Mouse (Mus musculus) forebrain, embryonic 14.5 days (tissue): ENCODE measurements around the gene Rho. TPM values are rescaled to one million over a fixed set of nuclear protein-coding genes. Genes with fewer than 3 reads are reported as not detected.

Source experiments
- ATAC-seq: fragments of 200-750 bp; cut with Nextera tagmentation; 2 replicates; pipeline ENCODE4 v1.8.0; 2017; ENCODE audit warnings: mild to moderate bottlenecking, moderate library complexity
- DNase-seq: peaks from one replicate; pipeline ENCODE4 v3.0.0-alpha.2; 2015; ENCODE audit warnings: low spot score
- H3K27ac ChIP-seq: fragments of 300-500 bp; sonication (generic); 2 replicates; pipeline ENCODE4 v1.5.1; 2014; ENCODE audit warnings: low read depth, mild to moderate bottlenecking, control low read depth, low read length, moderate library complexity
- H3K27me3 ChIP-seq: fragments of 300-500 bp; sonication (generic); replicated peaks from 2 replicates; pipeline ENCODE4 v1.6.1; 2014; ENCODE audit warnings: low read length, control low read depth, mixed read lengths; ENCODE audit not compliant: control insufficient read depth, insufficient read depth
- H3K36me3 ChIP-seq: fragments of 300-500 bp; sonication (generic); 2 replicates; pipeline ENCODE4 v1.6.1; 2014; ENCODE audit warnings: low read length, control low read depth; ENCODE audit not compliant: control insufficient read depth, insufficient read depth
- H3K4me1 ChIP-seq: fragments of 300-500 bp; sonication (generic); 2 replicates; pipeline ENCODE4 v1.6.1; 2014; ENCODE audit warnings: antibody characterized with exemption, low read length, control low read depth; ENCODE audit not compliant: control insufficient read depth, insufficient read depth
- H3K4me2 ChIP-seq: fragments of 300-500 bp; sonication (generic); 2 replicates; pipeline ENCODE4 v1.6.1; 2014; ENCODE audit warnings: mild to moderate bottlenecking, control low read depth, low read length
- H3K4me3 ChIP-seq: fragments of 300-500 bp; sonication (generic); 2 replicates; pipeline ENCODE4 v1.5.1; 2014; ENCODE audit warnings: low read depth, low read length, control low read depth
- H3K9ac ChIP-seq: fragments of 300-500 bp; sonication (generic); 2 replicates; pipeline ENCODE4 v1.6.1; 2014; ENCODE audit warnings: mild to moderate bottlenecking, low read length, control low read depth, moderate library complexity
- H3K9me3 ChIP-seq: fragments of 300-500 bp; sonication (generic); replicated peaks from 2 replicates; pipeline ENCODE4 v1.6.1; 2016; ENCODE audit warnings: low read length, control low read depth, mixed read lengths; ENCODE audit not compliant: control insufficient read depth
- WGBS: fragments of 180-500 bp; shearing (Covaris S2); extraction: QIAGEN DNeasy Blood & Tissue Kit; methylation state at CpG from one replicate; pipeline ENCODE4 v1.1.7; 2014; 5-methylcytosine and 5-hydroxymethylcytosine counted together
- polyA plus RNA-seq: library from polyadenylated mRNA; unstranded; fragments of >200 nt; fragmentation: Nextera tagmentation; extraction: Ambion mirVana; gene quantifications from 2 replicates; pipeline ENCODE4 v1.2.1, GENCODE M21; 2014

The Rho gene
- polyA plus RNA-seq = 0.19 and 0.30 TPM in 2 replicates

GRCm38 (mm10) chr6:115931639-115932038 is at the start of gene Rho:
Gene Rho, plus strand, starts transcription at chr6:115931748.
- no peaks in the 10 kb centered on the region for H3K36me3 ChIP-seq
- no peak within 1 kb of the TSS for H3K4me2 ChIP-seq
- ATAC-seq (no peak), DNase-seq (no peak)
- no peaks in the 10 kb centered on the region for H3K27me3 ChIP-seq
- WGBS = 86% methylated on average over 14 of the region's 14 CpGs
- no peaks in the 10 kb centered on the region for H3K9me3 ChIP-seq
- H3K4me3 ChIP-seq = no peak within 1 kb of the TSS
- no peak within 1 kb of the TSS for H3K9ac ChIP-seq
- H3K4me1 ChIP-seq = peaks cover 13% of the 10 kb centered on the region
- H3K27ac ChIP-seq = no peak within 1 kb of the TSS

GRCm38 (mm10) chr6:115884018-115884417 is 47.5 kb upstream of the Rho start:
- no peak overlapping the region for H3K9ac ChIP-seq
- H3K4me2 ChIP-seq = no peak overlapping the region
- DNase-seq = no peak
- no peaks in the 10 kb centered on the region for H3K27me3 ChIP-seq
- ATAC-seq = no peak
- H3K4me1 ChIP-seq = no peaks in the 10 kb centered on the region
- H3K27ac ChIP-seq = no peak overlapping the region
- no peak overlapping the region for H3K4me3 ChIP-seq
- no peaks in the 10 kb centered on the region for H3K9me3 ChIP-seq
- H3K36me3 ChIP-seq = peaks cover 46% of the 10 kb centered on the region

GRCm38 (mm10) chr6:115886894-115887293 is 44.7 kb upstream of the Rho start:
- ATAC-seq (no peak), DNase-seq (no peak)
- Histone ChIP-seq H3K4me3 (no peak overlapping the region), H3K27ac (no peak overlapping the region), H3K36me3 (peaks cover 38% of the 10 kb centered on the region), H3K4me1 (peaks cover 13% of the 10 kb centered on the region), H3K4me2 (no peak overlapping the region), H3K27me3 (no peaks in the 10 kb centered on the region), H3K9me3 (no peaks in the 10 kb centered on the region), H3K9ac (no peak overlapping the region)
- 75% methylated on average over 4 of the region's 4 CpGs for WGBS

GRCm38 (mm10) chr6:115888296-115888695 is 43.3 kb upstream of the Rho start:
- ATAC-seq = no peak
- H3K27ac ChIP-seq = no peak overlapping the region
- peak; percentile 24 for DNase-seq
- no peaks in the 10 kb centered on the region for H3K27me3 ChIP-seq
- peaks cover 20% of the 10 kb centered on the region for H3K4me1 ChIP-seq
- no peak overlapping the region for H3K4me3 ChIP-seq
- H3K4me2 ChIP-seq = no peak overlapping the region
- H3K9me3 ChIP-seq = no peaks in the 10 kb centered on the region
- H3K36me3 ChIP-seq = peaks cover 33% of the 10 kb centered on the region
- no peak overlapping the region for H3K9ac ChIP-seq
- 94% methylated on average over 3 of the region's 3 CpGs for WGBS

- Histone ChIP-seq H3K4me3 (no peak overlapping the region), H3K27me3 (no peaks in the 10 kb centered on the region), H3K9ac (peak overlapping the region; percentile 25; the same call in 1 of the 2 replicates), H3K4me1 (peaks cover 20% of the 10 kb centered on the region), H3K4me2 (no peak overlapping the region), H3K27ac (peak overlapping the region; percentile 88), H3K9me3 (no peaks in the 10 kb centered on the region), H3K36me3 (peaks cover 35% of the 10 kb centered on the region)
- no peak for DNase-seq
- ATAC-seq = no peak
- 80% methylated on average over 8 of the region's 8 CpGs for WGBS
Observed at GRCm38 (mm10) chr6:115890601-115891000, 40.9 kb upstream of the Rho start.

GRCm38 (mm10) chr6:115891061-115891460 is 40.5 kb upstream of the Rho start:
- Histone ChIP-seq H3K4me3 (no peak overlapping the region), H3K4me1 (peaks cover 20% of the 10 kb centered on the region), H3K4me2 (peak overlapping the region; percentile 23; the same call in 1 of the 2 replicates), H3K27ac (peak overlapping the region; percentile 88), H3K9ac (no peak overlapping the region), H3K9me3 (no peaks in the 10 kb centered on the region), H3K27me3 (no peaks in the 10 kb centered on the region), H3K36me3 (peaks cover 33% of the 10 kb centered on the region)
- DNase-seq (peak; percentile 52), ATAC-seq (peak; percentile 66)
- WGBS = 68% methylated on average over 6 of the region's 6 CpGs

- H3K9ac ChIP-seq = no peak overlapping the region
- peak; percentile 81 for ATAC-seq
- H3K4me2 ChIP-seq = peak overlapping the region; percentile 23; the same call in 1 of the 2 replicates
- peaks cover 20% of the 10 kb centered on the region for H3K4me1 ChIP-seq
- WGBS = 17% methylated on average over 8 of the region's 8 CpGs
- peaks cover 37% of the 10 kb centered on the region for H3K36me3 ChIP-seq
- H3K27me3 ChIP-seq = no peaks in the 10 kb centered on the region
- H3K27ac ChIP-seq = peak overlapping the region; percentile 88
- H3K9me3 ChIP-seq = no peaks in the 10 kb centered on the region
- no peak overlapping the region for H3K4me3 ChIP-seq
- DNase-seq = peak; percentile 91
Observed at GRCm38 (mm10) chr6:115891497-115892061, 40.0 kb upstream of the Rho start.

GRCm38 (mm10) chr6:115892363-115892762 is 39.2 kb upstream of the Rho start:
- WGBS = 37% methylated on average over 3 of the region's 3 CpGs
- no peak for DNase-seq
- H3K27ac ChIP-seq = peak overlapping the region; percentile 88
- H3K9me3 ChIP-seq = no peaks in the 10 kb centered on the region
- H3K36me3 ChIP-seq = peaks cover 29% of the 10 kb centered on the region
- H3K9ac ChIP-seq = no peak overlapping the region; the same call in 1 of the 2 replicates
- H3K4me1 ChIP-seq = peaks cover 20% of the 10 kb centered on the region
- no peak overlapping the region for H3K4me2 ChIP-seq
- no peak overlapping the region for H3K4me3 ChIP-seq
- ATAC-seq = peak; percentile 6; the same call in 1 of the 2 replicates
- no peaks in the 10 kb centered on the region for H3K27me3 ChIP-seq

- DNase-seq (no peak), ATAC-seq (no peak)
- H3K9ac ChIP-seq = no peak overlapping the region
- no peak overlapping the region for H3K4me3 ChIP-seq
- WGBS = 13% methylated on average over 1 of the region's 1 CpGs
- H3K4me1 ChIP-seq = peaks cover 13% of the 10 kb centered on the region
- no peak overlapping the region for H3K27ac ChIP-seq
- no peaks in the 10 kb centered on the region for H3K27me3 ChIP-seq
- H3K9me3 ChIP-seq = no peaks in the 10 kb centered on the region
- no peak overlapping the region for H3K4me2 ChIP-seq
- H3K36me3 ChIP-seq = peaks cover 29% of the 10 kb centered on the region; the same call in 1 of the 2 replicates
Observed at GRCm38 (mm10) chr6:115896346-115896745, 35.2 kb upstream of the Rho start.
